Mouse (Mus musculus) embryonic stem cell, embryonic (primary cell): ENCODE measurements around the gene Ptpn22.

Experiments used
- CTCF ChIA-PET, 4 experiments: fragments of 300-600 bp in 2 of 4; fragments of 350-600 bp in 2 of 4; sonication (Branson Sonifier 250); formaldehyde crosslinking; loops; one replicate each; lab custom pipeline; 2022; ENCODE audit warnings: inconsistent platforms in 2 of 4; lab: Charles Lee
- POLR2A ChIA-PET, 4 experiments: fragments of 300-600 bp in 2 of 4; fragments of 350-600 bp in 2 of 4; sonication (Branson Sonifier 250); formaldehyde crosslinking; loops; one replicate each; lab custom pipeline; 2022; ENCODE audit warnings: antibody characterized with exemption in 4 of 4, inconsistent platforms in 1 of 4; lab: Charles Lee

The Ptpn22 gene

GRCm38 (mm10) chr3:103851481-103851880 is 8.1 kb upstream of the Ptpn22 start:
- CTCF ChIA-PET: interaction anchor here in 2 of 4 experiments (0.8 to 2.3 kb wide), 5 partner anchors 25 to 62 kb away, joined by 3 to 9 read pairs (median 4); partner anchors contain the start of gene Rsbn1 (in 1 of the 2)
- POLR2A ChIA-PET: interaction anchor here in 3 of 4 experiments (1.1 to 3.2 kb wide), 14 partner anchors 9 to 108 kb away, joined by 3 to 18 read pairs (median 6); partner anchors contain the start of genes Ap4b1 (in 1 of the 3), Dclre1b (in 1 of the 3), Gm43064 (in 1 of the 3) and Ptpn22 (in 1 of the 3)

GRCm38 (mm10) chr3:103851882-103852281 is 7.7 kb upstream of the Ptpn22 start:
- ChIA-PET POLR2A (interaction anchor here in 3 of 4 experiments (0.7 to 3.2 kb wide), 15 partner anchors 9 to 432 kb away, joined by 3 to 18 read pairs (median 4); partner anchors contain the start of genes Ap4b1 (in 1 of the 3), Dclre1b (in 1 of the 3), Gm43064 (in 1 of the 3) and Ptpn22 (in 1 of the 3)), CTCF (interaction anchor here (0.6 to 2.3 kb wide), 15 partner anchors 9 to 831 kb away, joined by 3 to 9 read pairs (median 3); partner anchors contain the start of genes Olfml3 (in 2 of the 4) and Rsbn1 (in 1 of the 4))

GRCm38 (mm10) chr3:103852565-103853299 is 6.9 kb upstream of the Ptpn22 start:
- ChIA-PET POLR2A (interaction anchor here in 3 of 4 experiments (0.7 to 3.2 kb wide), 11 partner anchors 8 to 643 kb away, joined by 3 to 18 read pairs (median 3); partner anchors contain the start of gene Ptpn22 (in 1 of the 3)), CTCF (interaction anchor here (0.6 to 2.3 kb wide), 13 partner anchors 8 to 1138 kb away, joined by 3 to 9 read pairs (median 3); partner anchors contain the start of gene Olfml3 (in 1 of the 4))

GRCm38 (mm10) chr3:103853804-103854203 is 5.8 kb upstream of the Ptpn22 start:
- ChIA-PET CTCF (no interaction called here), POLR2A (interaction anchor here in 1 of 4 experiments (0.8 kb wide), 1 partner anchor 33 kb away, joined by 3 read pairs; no protein-coding TSS in a partner anchor)

GRCm38 (mm10) chr3:103857036-103857805 is 2.4 kb upstream of the Ptpn22 start:
- POLR2A ChIA-PET: interaction anchor here in 3 of 4 experiments (0.7 to 1.6 kb wide), 3 partner anchors 56 to 68 kb away, joined by 3 read pairs; partner anchors contain the start of gene Rsbn1 (in 2 of the 3)

GRCm38 (mm10) chr3:103857977-103858563 is 1.5 kb upstream of the Ptpn22 start:
- CTCF ChIA-PET: no interaction called here
- POLR2A ChIA-PET: interaction anchor here in 2 of 4 experiments (0.9 to 1.4 kb wide), 2 partner anchors 18 to 56 kb away, joined by 3 read pairs; partner anchors contain the start of gene Rsbn1 (in 1 of the 2)

More at GRCm38 (mm10) chr3:103857036-103857805, 2.4 kb upstream of the Ptpn22 start:
- CTCF ChIA-PET: no interaction called here

GRCm38 (mm10) chr3:103859851-103860391 is 326 bp downstream of the Ptpn22 start:
- POLR2A ChIA-PET: interaction anchor here in 1 of 4 experiments (0.6 to 3.7 kb wide), 4 partner anchors 9 to 253 kb away, joined by 3 to 18 read pairs (median 4); partner anchors contain the start of gene Rsbn1
- CTCF ChIA-PET: no interaction called here

- CTCF ChIA-PET: no interaction called here
- POLR2A ChIA-PET: interaction anchor here in 1 of 4 experiments (0.6 to 3.7 kb wide), 3 partner anchors 11 to 51 kb away, joined by 3 to 18 read pairs (median 3); partner anchors contain the start of gene Rsbn1
Measured at GRCm38 (mm10) chr3:103862721-103863220, 3.2 kb downstream of the Ptpn22 start.

- ChIA-PET POLR2A (interaction anchor here in 1 of 4 experiments (1.0 kb wide), 1 partner anchor 13 kb away, joined by 3 read pairs; no protein-coding TSS in a partner anchor), CTCF (interaction anchor here in 2 of 4 experiments (0.6 to 1.1 kb wide), 2 partner anchors 8 to 12 kb away, joined by 4 to 5 read pairs; no protein-coding TSS in a partner anchor)
Measured at GRCm38 (mm10) chr3:103864200-103864599, 4.6 kb downstream of the Ptpn22 start.

GRCm38 (mm10) chr3:103867424-103867971 is 7.9 kb downstream of the Ptpn22 start:
- ChIA-PET POLR2A (no interaction called here), CTCF (interaction anchor here in 1 of 4 experiments (0.6 kb wide), 1 partner anchor 21 kb away, joined by 3 read pairs; no protein-coding TSS in a partner anchor)

- ChIA-PET CTCF (interaction anchor here in 1 of 4 experiments (0.5 kb wide), 1 partner anchor 1601 kb away, joined by 3 read pairs; no protein-coding TSS in a partner anchor), POLR2A (no interaction called here)
Measured at GRCm38 (mm10) chr3:103868008-103868407, 8.4 kb downstream of the Ptpn22 start.

- CTCF ChIA-PET: interaction anchor here in 2 of 4 experiments (0.6 to 1.0 kb wide), 2 partner anchors 8 to 20 kb away, joined by 3 to 4 read pairs; no protein-coding TSS in a partner anchor
Measured at GRCm38 (mm10) chr3:103872663-103873098, 13.1 kb downstream of the Ptpn22 start.

GRCm38 (mm10) chr3:103874329-103874728 is 14.7 kb downstream of the Ptpn22 start:
- CTCF ChIA-PET: no interaction called here
- POLR2A ChIA-PET: interaction anchor here in 2 of 4 experiments (0.5 to 1.1 kb wide), 2 partner anchors 84 to 103 kb away, joined by 3 read pairs; no protein-coding TSS in a partner anchor

More at GRCm38 (mm10) chr3:103872663-103873098, 13.1 kb downstream of the Ptpn22 start:
- POLR2A ChIA-PET: interaction anchor here in 1 of 4 experiments (0.6 to 1.1 kb wide), 3 partner anchors 12 to 35 kb away, joined by 3 to 4 read pairs (median 3); no protein-coding TSS in a partner anchor

- ChIA-PET CTCF (interaction anchor here in 2 of 4 experiments (1.0 to 1.6 kb wide), 2 partner anchors 35 to 148 kb away, joined by 4 read pairs; partner anchors contain the start of gene Olfml3 (in 1 of the 2)), POLR2A (interaction anchor here in 2 of 4 experiments (0.9 to 1.1 kb wide), 3 partner anchors 35 to 76 kb away, joined by 3 read pairs; partner anchors contain the start of genes Ap4b1 (in 1 of the 2), Dclre1b (in 1 of the 2) and Gm43064 (in 1 of the 2))
Measured at GRCm38 (mm10) chr3:103885946-103886345, 26.4 kb downstream of the Ptpn22 start.

- POLR2A ChIA-PET: interaction anchor here in 2 of 4 experiments (0.6 to 1.7 kb wide), 9 partner anchors 15 to 1537 kb away, joined by 3 to 11 read pairs (median 3); partner anchors contain the start of gene Rsbn1 (in 1 of the 2)
Measured at GRCm38 (mm10) chr3:103887581-103887980, 28.0 kb downstream of the Ptpn22 start.

GRCm38 (mm10) chr3:103893374-103893773 is 33.8 kb downstream of the Ptpn22 start:
- POLR2A ChIA-PET: interaction anchor here in 2 of 4 experiments (0.6 to 1.9 kb wide), 2 partner anchors 21 to 41 kb away, joined by 4 to 6 read pairs; partner anchors contain the start of gene Rsbn1 (in 1 of the 2)
- CTCF ChIA-PET: interaction anchor here in 1 of 4 experiments (0.6 kb wide), 1 partner anchor 409 kb away, joined by 3 read pairs; no protein-coding TSS in a partner anchor

More at GRCm38 (mm10) chr3:103887581-103887980, 28.0 kb downstream of the Ptpn22 start:
- CTCF ChIA-PET: interaction anchor here in 2 of 4 experiments (0.7 to 1.3 kb wide), 6 partner anchors 20 to 235 kb away, joined by 3 to 9 read pairs (median 4); no protein-coding TSS in a partner anchor
